Mouse (Mus musculus) lung, embryonic 14.5 days (tissue): ENCODE measurements at regions not wholly inside any gene's neighbourhood (a gene's known extent, or its start where the extent isn't known, plus 50 kb on each side); places are given as distances from the start of the nearest gene placed in this dataset.

ENCODE experiments used
- ATAC-seq: fragments of 200-750 bp; cut with Nextera tagmentation; 2 replicates; pipeline ENCODE4 v1.8.0; 2017; ENCODE audit warnings: mild to moderate bottlenecking, moderate TSS enrichment, moderate library complexity; ENCODE audit not compliant: insufficient read depth
- DNase-seq: peaks from one replicate; pipeline ENCODE4 v3.0.0-alpha.2; 2015
- H3K27ac ChIP-seq: fragments of 300-500 bp; sonication (generic); 2 replicates; pipeline ENCODE4 v1.5.1; 2014; ENCODE audit warnings: low read depth, mild to moderate bottlenecking, moderate library complexity
- H3K27me3 ChIP-seq: fragments of 300-500 bp; sonication (generic); 2 replicates; pipeline ENCODE4 v1.6.1; 2014; ENCODE audit warnings: low read length, control low read depth; ENCODE audit not compliant: insufficient read depth
- H3K36me3 ChIP-seq: fragments of 300-500 bp; sonication (generic); 2 replicates; pipeline ENCODE4 v1.6.1; 2014; ENCODE audit warnings: control low read depth; ENCODE audit not compliant: insufficient read depth
- H3K4me1 ChIP-seq: fragments of 300-500 bp; sonication (generic); 2 replicates; pipeline ENCODE4 v1.6.1; 2014; ENCODE audit warnings: antibody characterized with exemption, control low read depth; ENCODE audit not compliant: insufficient read depth
- H3K4me2 ChIP-seq: fragments of 300-500 bp; sonication (generic); 2 replicates; pipeline ENCODE4 v1.6.1; 2014; ENCODE audit warnings: mild to moderate bottlenecking
- H3K4me3 ChIP-seq: fragments of 300-500 bp; sonication (generic); 2 replicates; pipeline ENCODE4 v1.5.1; 2014; ENCODE audit warnings: low read depth, low read length
- H3K9ac ChIP-seq: fragments of 300-500 bp; sonication (generic); 2 replicates; pipeline ENCODE4 v1.6.1; 2014
- H3K9me3 ChIP-seq: fragments of 300-500 bp; sonication (generic); 2 replicates; pipeline ENCODE4 v1.6.1; 2016; ENCODE audit warnings: low read depth, low read length, control low read depth
- CTCF ChIP-seq: IDR thresholded peaks from 2 replicates; pipeline ENCODE4 v1.5.1; 2016; ENCODE audit warnings: antibody characterized with exemption, low read depth
- WGBS: fragments of 180-500 bp; shearing (Covaris S2); extraction: QIAGEN DNeasy Blood & Tissue Kit; methylation state at CpG from one replicate; pipeline ENCODE4 v1.1.7; 2014; 5-methylcytosine and 5-hydroxymethylcytosine counted together

GRCm38 (mm10) chr5:101294031-101294430, 370.8 kb downstream of the Nkx6-1 start:
- TF ChIP-seq CTCF = no peak
- no peaks in the 10 kb centered on the region for H3K27me3 ChIP-seq
- ATAC-seq (no peak), DNase-seq (no peak)
- WGBS = 32% methylated on average over 3 of the region's 3 CpGs
- H3K9ac ChIP-seq = no peak overlapping the region
- H3K36me3 ChIP-seq = no peaks in the 10 kb centered on the region
- no peak overlapping the region for H3K27ac ChIP-seq
- H3K4me2 ChIP-seq = no peak overlapping the region
- no peak overlapping the region for H3K4me3 ChIP-seq
- H3K4me1 ChIP-seq = no peaks in the 10 kb centered on the region
- H3K9me3 ChIP-seq = no peaks in the 10 kb centered on the region

GRCm38 (mm10) chr5:101288358-101288757, 376.4 kb downstream of the Nkx6-1 start:
- no peak for ATAC-seq
- no peaks in the 10 kb centered on the region for H3K9me3 ChIP-seq
- H3K9ac ChIP-seq = no peak overlapping the region
- H3K4me3 ChIP-seq = no peak overlapping the region
- no peaks in the 10 kb centered on the region for H3K27me3 ChIP-seq
- WGBS = 56% methylated on average over 6 of the region's 6 CpGs
- TF ChIP-seq CTCF = peak; percentile 62
- H3K4me1 ChIP-seq = no peaks in the 10 kb centered on the region
- no peaks in the 10 kb centered on the region for H3K36me3 ChIP-seq
- DNase-seq = peak; percentile 55
- H3K4me2 ChIP-seq = no peak overlapping the region
- H3K27ac ChIP-seq = no peak overlapping the region

- 37% methylated on average over 7 of the region's 7 CpGs for WGBS
- H3K9ac ChIP-seq = no peak overlapping the region
- TF ChIP-seq CTCF = no peak
- no peaks in the 10 kb centered on the region for H3K4me1 ChIP-seq
- DNase-seq = peak; percentile 69
- no peak overlapping the region for H3K4me3 ChIP-seq
- no peak overlapping the region for H3K27ac ChIP-seq
- no peak overlapping the region for H3K4me2 ChIP-seq
- no peaks in the 10 kb centered on the region for H3K9me3 ChIP-seq
- no peaks in the 10 kb centered on the region for H3K36me3 ChIP-seq
- ATAC-seq = no peak
- no peaks in the 10 kb centered on the region for H3K27me3 ChIP-seq
These were observed 378.9 kb downstream of the Nkx6-1 start for GRCm38 (mm10) chr5:101285941-101286340.

- no peaks in the 10 kb centered on the region for H3K9me3 ChIP-seq
- no peaks in the 10 kb centered on the region for H3K4me1 ChIP-seq
- ATAC-seq = no peak
- no peak for TF ChIP-seq CTCF
- H3K36me3 ChIP-seq = no peaks in the 10 kb centered on the region
- DNase-seq = no peak
- H3K27me3 ChIP-seq = no peaks in the 10 kb centered on the region
- no peak overlapping the region for H3K27ac ChIP-seq
- H3K4me3 ChIP-seq = no peak overlapping the region
- H3K9ac ChIP-seq = no peak overlapping the region
- H3K4me2 ChIP-seq = no peak overlapping the region
- 90% methylated on average over 3 of the region's 3 CpGs for WGBS
These were observed 405.0 kb downstream of the Gpat3 start for GRCm38 (mm10) chr5:101250474-101250873.

- 80% methylated on average over 2 of the region's 2 CpGs for WGBS
- Histone ChIP-seq H3K27ac (no peak overlapping the region), H3K9me3 (no peaks in the 10 kb centered on the region), H3K4me1 (no peaks in the 10 kb centered on the region), H3K27me3 (no peaks in the 10 kb centered on the region), H3K4me2 (no peak overlapping the region), H3K9ac (no peak overlapping the region), H3K36me3 (no peaks in the 10 kb centered on the region), H3K4me3 (no peak overlapping the region)
- no peak for DNase-seq
- no peak for TF ChIP-seq CTCF
- no peak for ATAC-seq
These were observed 397.1 kb downstream of the Gpat3 start for GRCm38 (mm10) chr5:101242651-101243050.

- peak overlapping the region; percentile 44 for H3K4me2 ChIP-seq
These were observed 394.0 kb downstream of the Gpat3 start for GRCm38 (mm10) chr5:101239298-101240118.

GRCm38 (mm10) chr5:101236163-101236693, 390.7 kb downstream of the Gpat3 start:
- H3K4me1 ChIP-seq = no peaks in the 10 kb centered on the region
- DNase-seq = no peak
- no peak overlapping the region for H3K4me2 ChIP-seq
- 66% methylated on average over 9 of the region's 9 CpGs for WGBS
- H3K9me3 ChIP-seq = no peaks in the 10 kb centered on the region
- H3K36me3 ChIP-seq = no peaks in the 10 kb centered on the region
- no peak overlapping the region for H3K4me3 ChIP-seq
- H3K27me3 ChIP-seq = no peaks in the 10 kb centered on the region
- no peak overlapping the region for H3K27ac ChIP-seq
- TF ChIP-seq CTCF = no peak
- ATAC-seq = no peak
- no peak overlapping the region for H3K9ac ChIP-seq

More at GRCm38 (mm10) chr5:101239298-101240118, 394.0 kb downstream of the Gpat3 start:
- no peaks in the 10 kb centered on the region for H3K9me3 ChIP-seq
- DNase-seq = peak; percentile 61
- H3K27ac ChIP-seq = no peak overlapping the region
- no peaks in the 10 kb centered on the region for H3K27me3 ChIP-seq
- H3K9ac ChIP-seq = no peak overlapping the region
- H3K4me1 ChIP-seq = no peaks in the 10 kb centered on the region
- peak; percentile 41; the same call in 1 of the 2 replicates for ATAC-seq
- no peak for TF ChIP-seq CTCF
- H3K36me3 ChIP-seq = no peaks in the 10 kb centered on the region
- peak overlapping the region; percentile 17 for H3K4me3 ChIP-seq
- 37% methylated on average over 16 of the region's 16 CpGs for WGBS
